Comparison of ENCODE assay signal across 11 mouse cellular contexts in the genomic region with DNA sequence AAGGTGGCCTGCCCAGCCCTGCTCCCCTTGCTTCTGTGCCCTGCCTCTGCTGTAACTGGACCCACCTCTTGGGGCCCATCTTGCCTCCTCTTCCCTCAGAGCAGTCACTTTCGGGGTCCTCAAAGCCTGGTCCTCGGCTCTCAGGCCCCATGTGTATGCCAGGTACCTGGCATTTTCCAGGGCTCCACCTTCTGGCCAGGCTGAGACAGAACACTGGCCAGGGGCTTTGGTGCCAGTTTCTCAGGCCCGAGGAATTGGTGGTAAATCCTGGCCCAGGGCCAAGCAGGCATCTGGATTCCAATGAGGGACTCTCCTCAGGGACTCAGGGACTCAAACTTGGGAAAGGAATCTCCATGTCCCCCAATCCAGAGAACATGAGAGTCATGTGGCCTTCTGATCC. TPM values are rescaled to one million over a fixed set of nuclear protein-coding genes. Genes with fewer than 3 reads are reported as not detected.
DNase-seq lines count a peak whose midpoint lies in the region; TF ChIP-seq lines count a peak whose summit lies in the region.
"Had no signal": no experiment of that assay in that cellular context is flagged by ENCODE, and none has a peak within 500 bp of the region (broad histone marks: within the 10 kb centered on the region; RNA-seq: fewer than 3 reads in every experiment).

No protein-coding gene starts in this region.

- H3K4me3 ChIP-seq in layer of hippocampus, adult 2 months, result no peak overlapping the region
- no peak overlapping the region for H3K4me3 ChIP-seq in spleen, adult 2 months (ENCODE audit: extremely low read depth, insufficient read depth, insufficient read length)
- H3K4me3 ChIP-seq: forebrain, embryonic 12.5 days; hindbrain, embryonic 12.5 days had no signal

- H3K27ac ChIP-seq in layer of hippocampus, adult 2 months, result no peak overlapping the region
- no peak overlapping the region for H3K27ac ChIP-seq in spleen, adult 2 months (ENCODE audit: insufficient read depth, low read length)
- H3K27ac ChIP-seq: forebrain, embryonic 12.5 days; hindbrain, embryonic 12.5 days; liver, embryonic 14.5 days had no signal

- H3K4me1 ChIP-seq in spleen, adult 2 months (ENCODE audit: control insufficient read depth, insufficient read depth, insufficient read length), result no peaks in the 10 kb centered on the region
- H3K4me1 ChIP-seq: forebrain, embryonic 12.5 days; hindbrain, embryonic 12.5 days had no signal

- peak; percentile 73 to 77 for DNase-seq in cerebellum, postnatal 10 days
- DNase-seq in cerebellum, adult 9-10 months, result no peak
- DNase-seq in layer of hippocampus, adult 2 months (ENCODE audit: low spot score in 2 of 2), result no peak
- DNase-seq in layer of hippocampus, postnatal 14 days (ENCODE audit: low spot score in 2 of 2), result no peak
- peak in 1 of 2 experiments; percentile 22 for DNase-seq in spleen, adult 2 months (ENCODE audit: low read depth in 1 of 2, low spot score in 2 of 2)
- no peak for DNase-seq in spleen, adult 18-20 months
- peak; percentile 24 to 58 for DNase-seq in kidney, postnatal 25 days
- DNase-seq in layer of hippocampus, postnatal 25 days (ENCODE audit: extremely low spot score in 1 of 2, low spot score in 1 of 2), result no peak

- H3K36me3 ChIP-seq in spleen, adult 2 months (ENCODE audit: control insufficient read depth, insufficient read depth, low read length), result no peaks in the 10 kb centered on the region
- H3K36me3 ChIP-seq: forebrain, embryonic 12.5 days; hindbrain, embryonic 12.5 days had no signal

- TF ChIP-seq POLR2A in spleen, adult 2 months (IDR thresholded peaks at IDR 0.05; ENCODE audit: low read depth, low read length), result no peak

- no peaks in the 10 kb centered on the region for H3K27me3 ChIP-seq in spleen, adult 2 months (ENCODE audit: control insufficient read depth, insufficient read depth, low read length)

- TF ChIP-seq CTCF in layer of hippocampus, adult 2 months (conservative IDR thresholded peaks at IDR 0.05), result peak; percentile 56
- TF ChIP-seq CTCF in spleen, adult 2 months (IDR thresholded peaks at IDR 0.05; ENCODE audit: extremely low read depth, insufficient read depth, insufficient read length, insufficient replicate concordance), result peak; percentile 26; the same call in 1 of the 2 replicates

- 51% methylated on average over 3 of the region's 3 CpGs for WGBS in spleen, adult 2 months

RNA-seq across cellular contexts. Expression of gene Etv3, which starts 34.9 kb away (rescaled TPM):
- total RNA-seq in layer of hippocampus, adult 2 months (2021), result 10 to 100 TPM; 21.5 to 25.2 TPM
- total RNA-seq in layer of hippocampus, postnatal 14 days (2021), result 10 to 100 TPM; 18.0 to 18.2 TPM
- 17.5 and 22.4 TPM in 2 replicates for polyA plus RNA-seq in spleen, adult 2 months (2012; rRNA removed)
- 10 to 100 TPM; 20.2 to 21.6 TPM for total RNA-seq in layer of hippocampus, postnatal 25 days (2021)

RNA-seq across cellular contexts. Expression of gene Arhgef11, which starts 57.2 kb away (rescaled TPM):
- 10 to 100 TPM; 60.6 to 61.5 TPM for total RNA-seq in layer of hippocampus, adult 2 months (2021)
- total RNA-seq in layer of hippocampus, postnatal 14 days (2021), result 10 to 100 TPM; 57.2 to 60.8 TPM
- polyA plus RNA-seq in spleen, adult 2 months (2012; rRNA removed), result 15.6 and 16.4 TPM in 2 replicates
- 10 to 100 TPM; 58.5 to 66.4 TPM for total RNA-seq in layer of hippocampus, postnatal 25 days (2021)

Comparison
In these comparisons a context has a peak if more than half of its experiments do, and no peak if none do; other contexts are left out.
1. DNase-seq: peak in cerebellum, postnatal 10 days (2 of 2) and kidney, postnatal 25 days (2 of 2); none in cerebellum, adult 9-10 months (single experiment), layer of hippocampus, adult 2 months (0 of 2), layer of hippocampus, postnatal 14 days (0 of 2), spleen, adult 18-20 months (0 of 2) and layer of hippocampus, postnatal 25 days (0 of 2).